Mouse (Mus musculus) gastrocnemius, adult 8-10 months (tissue): ENCODE results near the gene Cpa5. TPM values are rescaled to one million over a fixed set of nuclear protein-coding genes. Genes with fewer than 3 reads are reported as not detected.

Experiments
- DNase-seq, 2 experiments: peaks; one replicate each; pipeline ENCODE4 v3.0.0; 2022; ENCODE audit warnings: low spot score in 2 of 2
- total RNA-seq, 4 experiments: library from RNA; stranded (reverse); gene quantifications; 2 replicates each; pipeline ENCODE4 v1.2.4; 2022

Gene Cpa5
- total RNA-seq, 4 experiments from 2014 or later = not detected

DNA sequence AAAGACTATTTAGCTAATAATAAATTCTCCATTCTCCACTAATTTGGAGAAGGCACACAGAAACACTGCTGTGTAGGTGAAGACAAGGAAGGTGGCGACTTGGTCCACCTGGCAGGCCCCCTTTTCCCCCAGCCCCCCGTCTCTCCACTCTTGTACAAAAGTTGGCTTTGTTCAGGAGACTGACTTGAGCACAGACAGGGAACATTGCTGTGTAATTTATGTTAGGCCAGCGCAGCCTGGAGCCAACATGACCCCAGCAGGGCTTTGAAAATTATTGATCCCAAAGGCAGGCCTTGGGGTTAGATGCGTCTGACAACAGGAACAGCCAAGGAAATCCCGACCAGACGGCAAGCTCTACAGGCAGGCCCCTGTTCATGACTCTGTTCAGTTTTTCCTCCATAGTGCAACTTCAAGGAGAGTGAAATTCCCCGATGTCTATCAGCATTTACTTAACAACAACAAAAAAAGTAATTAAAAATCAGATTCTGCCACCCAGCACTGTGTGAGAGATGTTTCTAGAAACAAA lies 6.4 kb upstream of the Cpa5 start:
- no peak for DNase-seq

DNA sequence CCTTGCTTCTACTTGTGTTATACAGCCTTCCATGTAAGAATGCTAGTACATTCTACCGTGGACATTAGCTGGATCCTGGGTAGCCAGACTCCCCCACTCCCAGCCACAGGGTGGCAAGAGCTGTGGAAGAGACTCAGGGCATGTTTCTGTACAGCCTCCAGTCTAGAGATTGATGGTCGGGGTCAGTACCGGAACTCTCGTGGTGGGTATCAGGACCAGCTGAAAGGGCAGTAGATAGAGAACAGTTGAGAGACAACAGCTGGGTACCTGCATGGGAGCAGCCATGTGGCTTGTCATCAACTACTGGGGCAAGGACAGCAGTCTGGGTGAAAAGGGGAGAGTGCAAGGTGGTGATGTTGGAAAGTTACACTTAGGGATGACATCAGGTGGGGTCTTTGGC lies 5.7 kb upstream of the Cpa5 start:
- no peak for DNase-seq

- DNase-seq = no peak
Measured at GRCm38 (mm10) chr6:30605672-30606071, 5.1 kb upstream of the Cpa5 start.

DNA sequence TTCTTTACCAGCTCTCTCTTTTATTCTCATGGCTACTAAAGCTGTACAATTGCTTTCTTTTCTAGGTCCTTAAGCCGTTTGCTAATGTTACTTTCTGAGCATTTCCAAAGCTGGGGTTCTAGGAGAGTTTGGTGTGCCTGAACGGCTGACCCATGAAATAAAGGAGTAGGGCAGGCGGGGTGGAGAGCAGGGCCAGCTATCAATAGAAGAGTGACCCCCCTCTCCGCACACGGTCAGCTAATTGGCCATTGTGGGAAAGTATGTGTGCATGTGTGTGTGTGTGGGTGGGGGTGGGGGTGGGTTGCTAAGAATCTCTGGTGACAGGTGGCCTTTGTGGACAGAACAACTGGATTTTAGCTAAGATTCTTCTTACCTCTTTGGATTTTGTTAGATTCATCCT lies 402 bp downstream of the Cpa5 start:
- no peak for DNase-seq

DNA sequence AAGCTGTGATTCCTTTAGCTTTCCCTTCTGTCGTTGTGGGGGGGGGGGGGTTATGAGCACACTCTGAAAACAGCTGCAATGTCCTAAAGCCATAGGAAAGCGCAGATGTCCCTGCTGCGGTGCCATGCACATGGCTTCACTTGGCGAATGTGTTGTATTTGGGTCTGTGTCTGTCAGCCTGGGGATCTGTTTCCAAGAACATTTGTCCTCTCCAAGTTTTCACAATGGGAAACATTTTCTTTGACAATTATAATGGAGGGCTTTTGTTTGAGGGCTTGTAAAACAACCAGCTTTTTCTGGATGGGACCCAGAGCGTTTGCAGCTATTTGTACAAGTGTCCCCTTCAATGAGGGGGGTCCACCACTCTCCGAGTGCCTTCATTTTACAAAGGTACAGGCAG lies 3.4 kb downstream of the Cpa5 start:
- no peak for DNase-seq

GRCm38 (mm10) chr6:30615741-30616140 lies 4.9 kb downstream of the Cpa5 start:
- DNase-seq = no peak

GRCm38 (mm10) chr6:30616491-30616941 lies 5.7 kb downstream of the Cpa5 start:
- DNase-seq = no peak

DNA sequence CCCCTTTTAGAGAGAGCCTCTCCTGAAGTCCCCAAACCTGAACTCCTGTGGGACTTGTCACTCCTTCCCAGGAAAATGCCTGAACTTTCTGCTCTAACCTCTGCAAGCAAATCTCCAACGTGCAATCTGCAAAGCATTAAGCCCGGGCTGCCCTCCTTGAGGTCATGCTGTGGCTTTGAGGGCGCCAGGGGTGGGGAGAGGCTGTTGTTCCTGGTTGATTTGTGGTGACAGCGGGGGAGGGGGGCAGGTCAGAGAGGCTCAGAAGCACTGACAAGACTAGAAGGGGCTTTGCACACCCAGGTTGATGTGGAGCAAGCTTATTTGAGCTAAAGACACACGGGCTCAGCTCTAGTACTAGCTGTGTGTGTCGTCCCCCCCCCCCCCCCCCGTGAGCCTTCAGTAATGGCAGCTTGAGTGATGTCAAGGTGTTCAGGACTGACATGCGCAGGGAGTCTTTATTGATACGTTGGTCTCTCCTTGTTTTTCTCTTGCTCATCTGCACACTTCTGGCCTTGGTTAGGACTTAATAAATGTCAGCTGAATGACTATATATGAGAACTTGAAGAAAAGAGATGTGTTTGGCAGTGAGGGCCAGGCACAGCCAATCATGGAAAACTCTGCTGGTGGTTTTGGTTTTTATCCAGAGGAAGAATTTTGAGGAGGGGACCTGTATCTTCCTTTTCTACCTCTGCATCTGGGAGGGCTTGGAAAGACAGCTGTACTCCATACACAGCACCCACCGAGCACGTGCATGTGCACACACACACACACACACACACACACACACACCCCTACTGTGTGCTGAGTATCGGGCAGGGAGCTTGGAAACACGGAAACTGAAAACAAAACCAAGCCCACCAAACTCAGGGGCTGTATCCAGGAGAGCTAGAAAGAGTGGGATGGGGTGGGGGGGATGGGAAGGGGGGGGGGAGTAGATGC lies 6.5 kb downstream of the Cpa5 start:
- DNase-seq = no peak

DNA sequence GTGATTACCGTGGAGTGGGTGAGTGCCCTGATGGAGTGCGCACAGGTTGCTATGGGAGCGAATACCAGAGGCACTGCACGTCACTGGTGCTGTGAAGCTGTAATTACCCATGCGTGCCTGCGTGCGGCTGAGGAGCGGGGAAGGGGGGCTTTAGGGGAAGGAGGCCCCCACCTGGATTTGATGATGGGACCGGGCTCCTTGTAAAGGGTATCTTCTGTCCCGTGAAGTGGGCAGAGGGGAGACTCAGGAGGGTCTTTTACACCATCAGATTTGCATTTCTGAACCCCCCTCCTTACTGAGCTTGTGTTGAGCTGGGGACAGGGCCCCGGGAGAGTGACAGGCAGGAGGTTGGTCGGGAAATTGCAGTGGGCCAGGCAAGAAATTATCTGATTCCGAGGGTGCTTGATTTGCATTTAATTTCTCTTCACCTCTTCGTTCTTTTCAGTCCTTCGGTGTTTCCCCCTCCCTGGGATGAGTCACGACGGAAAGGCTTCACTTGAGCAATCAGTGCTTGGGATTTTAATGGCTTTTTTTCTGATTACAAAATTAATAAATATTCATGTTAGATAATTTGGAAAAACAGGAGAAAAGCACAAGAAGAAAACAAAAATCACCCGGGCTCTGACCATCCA lies 7.3 kb downstream of the Cpa5 start:
- DNase-seq = no peak

- no peak for DNase-seq
Measured at GRCm38 (mm10) chr6:30618735-30619134, 7.9 kb downstream of the Cpa5 start.

DNA sequence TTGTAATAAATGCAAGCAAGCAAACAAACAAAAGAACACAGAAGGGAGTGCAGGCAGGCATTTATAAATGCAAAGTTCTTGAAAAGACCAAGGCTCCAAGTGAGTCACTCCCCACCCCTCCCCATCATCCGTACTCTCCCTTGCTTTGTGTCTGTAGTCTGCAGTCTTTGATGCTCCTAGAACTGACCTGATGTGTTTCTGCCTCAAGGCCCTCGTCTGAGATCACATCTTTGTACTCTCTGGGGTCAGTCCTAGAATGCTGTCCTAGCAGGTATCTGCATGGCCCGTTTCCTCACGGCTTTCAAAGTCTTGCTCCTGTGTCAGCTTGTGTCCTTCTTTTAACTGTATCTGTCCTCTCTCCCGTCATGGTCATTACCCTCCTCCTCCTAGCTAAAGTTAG lies 8.8 kb downstream of the Cpa5 start:
- no peak for DNase-seq

- DNase-seq = peak in 1 of 2 experiments; percentile 27
Measured at GRCm38 (mm10) chr6:30620591-30620990, 9.8 kb downstream of the Cpa5 start.

- DNase-seq = no peak
Measured at GRCm38 (mm10) chr6:30620994-30621393, 10.2 kb downstream of the Cpa5 start.

DNA sequence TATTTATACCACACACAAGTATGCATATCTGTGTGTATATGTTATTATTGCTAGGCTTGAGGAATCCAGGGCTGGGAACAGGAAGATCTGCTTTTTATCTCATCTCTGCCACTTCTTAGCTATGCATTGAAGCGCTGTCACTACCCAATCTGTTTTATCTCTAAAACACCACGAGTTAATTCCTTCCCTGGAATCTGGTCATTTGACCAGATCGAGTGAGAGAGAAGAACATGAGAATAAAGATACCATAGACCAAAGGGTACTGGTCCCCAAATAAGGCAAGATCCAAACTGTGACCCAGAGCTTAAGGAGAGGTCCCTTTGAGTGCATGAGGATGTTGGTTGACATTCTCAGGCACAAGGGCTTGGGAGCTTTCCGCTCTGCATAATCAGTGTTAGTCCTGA lies 11.2 kb downstream of the Cpa5 start:
- no peak for DNase-seq

- DNase-seq = no peak
Measured at GRCm38 (mm10) chr6:30624763-30625162, 14.0 kb downstream of the Cpa5 start.

- DNase-seq = no peak
Measured at GRCm38 (mm10) chr6:30628152-30628551, 17.3 kb downstream of the Cpa5 start.

GRCm38 (mm10) chr6:30629989-30630388 lies 19.2 kb downstream of the Cpa5 start:
- DNase-seq = no peak

DNA sequence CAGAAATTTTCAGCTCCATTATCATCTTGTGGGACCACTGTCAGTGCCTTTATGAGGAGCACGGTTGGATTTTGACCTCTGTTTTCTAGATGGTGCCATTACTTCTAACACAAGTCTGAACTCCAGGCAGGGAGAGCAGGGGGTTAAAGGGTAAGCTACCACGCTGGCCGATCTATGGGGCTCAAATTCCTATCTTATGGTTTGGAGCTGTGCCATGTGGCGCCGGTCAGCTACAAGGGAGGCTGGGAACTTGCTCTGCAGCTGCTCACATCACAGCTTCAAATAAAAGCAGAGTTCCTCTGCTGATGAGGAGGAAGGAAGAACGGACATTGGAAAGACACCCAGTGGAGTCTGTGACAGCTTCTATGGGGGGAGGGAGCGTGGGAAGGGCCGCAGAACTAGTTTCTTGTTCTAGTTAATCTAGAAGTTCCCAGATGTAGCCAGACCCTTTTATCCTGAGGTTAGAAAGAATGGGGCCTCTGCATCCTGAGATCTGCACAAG lies 24.6 kb downstream of the Cpa5 start:
- no peak for DNase-seq

GRCm38 (mm10) chr6:30636186-30636842 lies 25.5 kb downstream of the Cpa5 start:
- no peak for DNase-seq

DNA sequence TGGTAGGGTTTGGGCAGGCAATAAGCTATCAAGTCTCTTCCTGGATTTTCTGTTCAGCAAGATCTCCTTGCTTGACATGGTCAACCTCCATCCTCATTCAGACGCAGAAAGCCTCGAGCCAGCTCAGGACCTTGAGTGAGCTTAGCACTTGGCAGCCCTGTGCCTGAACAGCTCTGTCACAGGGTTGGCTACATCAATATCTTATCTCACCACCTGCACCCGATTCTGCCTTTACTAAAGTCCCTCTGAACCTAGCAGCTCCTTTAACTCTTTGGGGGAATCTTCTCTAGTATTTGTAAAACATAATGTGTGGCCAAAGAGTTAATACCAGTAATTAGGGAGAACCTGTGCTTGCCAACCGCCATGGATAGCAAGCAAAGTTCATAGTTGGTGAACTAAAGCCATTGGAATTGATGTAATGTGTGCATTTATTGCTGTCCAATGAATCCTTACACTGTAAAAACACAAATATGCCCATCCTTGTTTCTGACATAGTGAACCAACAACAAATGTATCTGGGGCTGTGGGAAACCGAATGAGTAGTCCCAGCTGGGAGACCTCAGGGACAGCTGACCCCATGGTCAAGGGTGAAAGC lies 28.0 kb downstream of the Cpa5 start, which contains the start of gene Cpa1:
Gene Cpa1 (plus strand): TSS at position 545 of the 595 bp plus-strand sequence.
- DNase-seq = no peak
